ENCODE assay signal across 26 mouse cellular contexts in the genomic region with DNA sequence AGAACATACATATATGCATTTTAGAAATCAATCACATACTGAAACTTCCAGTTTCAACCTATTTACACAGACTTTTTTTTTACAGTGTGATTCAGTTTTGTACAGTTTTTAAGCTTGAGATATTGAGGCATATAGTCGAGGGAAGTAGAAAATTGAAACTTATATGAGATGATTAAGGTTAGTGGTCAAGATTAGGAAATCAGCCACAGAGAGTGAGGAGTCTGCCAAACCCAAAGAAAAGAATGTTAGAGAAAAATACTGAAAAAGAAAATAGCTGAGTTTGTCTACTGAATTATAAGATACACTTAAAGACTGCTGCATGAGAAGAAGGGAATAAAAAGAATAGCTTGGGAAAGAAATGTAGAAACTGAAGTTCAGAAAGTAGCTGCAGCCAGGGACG.
"Had no signal": no experiment of that assay in that cellular context is flagged by ENCODE, and none has a peak within 500 bp of the region (broad histone marks: within the 10 kb centered on the region; RNA-seq: fewer than 3 reads in every experiment).

No protein-coding gene starts in this region.

- H3K4me1 ChIP-seq: heart, embryonic 13.5 days; heart, embryonic 15.5 days; hindbrain, embryonic 13.5 days; hindbrain, embryonic 15.5 days; liver, embryonic 13.5 days; liver, embryonic 15.5 days had no signal

- DNase-seq: gastrocnemius, postnatal 14 days; gastrocnemius, postnatal 36 days; heart, adult 11 months; heart, adult 2 months; heart, postnatal 14 days; heart, postnatal 36 days; kidney, adult 11 months; kidney, adult 2 months; kidney, postnatal 10 days; kidney, postnatal 25 days; kidney, postnatal 4 days; liver; liver, embryonic 13.5 days; liver, postnatal 0 days had no signal

- H3K27me3 ChIP-seq: heart, embryonic 13.5 days; heart, embryonic 15.5 days; hindbrain, embryonic 13.5 days; hindbrain, embryonic 15.5 days; limb, embryonic 13.5 days; liver, embryonic 13.5 days; liver, embryonic 15.5 days had no signal

- H3K4me3 ChIP-seq: heart, adult 2 months; heart, embryonic 13.5 days; heart, embryonic 15.5 days; hindbrain, embryonic 13.5 days; hindbrain, embryonic 15.5 days; layer of hippocampus, adult 2 months; left cerebral cortex, adult 2 months; limb, embryonic 13.5 days; liver, embryonic 13.5 days; liver, embryonic 15.5 days had no signal

- H3K4me2 ChIP-seq: heart, embryonic 11.5 days; heart, embryonic 13.5 days; heart, embryonic 15.5 days; hindbrain, embryonic 13.5 days; hindbrain, embryonic 15.5 days; limb, embryonic 13.5 days; liver, embryonic 11.5 days; liver, embryonic 13.5 days; liver, embryonic 15.5 days had no signal

- H3K9ac ChIP-seq: heart, embryonic 13.5 days; heart, embryonic 15.5 days; hindbrain, embryonic 13.5 days; hindbrain, embryonic 15.5 days; limb, embryonic 13.5 days; liver, embryonic 13.5 days; liver, embryonic 15.5 days; liver, postnatal 0 days had no signal

- H3K27ac ChIP-seq: heart, adult 2 months; heart, embryonic 13.5 days; heart, embryonic 15.5 days; hindbrain, embryonic 13.5 days; hindbrain, embryonic 15.5 days; hindbrain, postnatal 0 days; layer of hippocampus, adult 2 months; left cerebral cortex, adult 2 months; limb, embryonic 13.5 days; liver, embryonic 13.5 days; liver, embryonic 15.5 days had no signal

- ATAC-seq: hindbrain, postnatal 0 days; intestine, embryonic 16.5 days; liver, postnatal 0 days had no signal

- H3K36me3 ChIP-seq: heart, embryonic 13.5 days; heart, embryonic 15.5 days; hindbrain, embryonic 13.5 days; hindbrain, embryonic 15.5 days; limb, embryonic 13.5 days; liver, embryonic 13.5 days; liver, embryonic 15.5 days had no signal

- H3K9me3 ChIP-seq: heart, embryonic 13.5 days; heart, embryonic 15.5 days; hindbrain, embryonic 13.5 days; hindbrain, embryonic 15.5 days; limb, embryonic 13.5 days; liver, embryonic 13.5 days; liver, embryonic 15.5 days had no signal
